Mouse (Mus musculus): ENCODE measurements around the gene Gm12185.
"Not testable (repeated sequence)": the region's sequence is repeated elsewhere in the genome, so short reads cannot be mapped to it uniquely, and the experiment has no call there.

GRCm38 (mm10) chr11:48978240-48978939 lies 13.6 kb downstream of the Gm12185 start, which contains the start of gene Olfr56:
- not testable (repeated sequence) for TF ChIP-seq POLR2A, CTCF (IDR thresholded peaks at IDR 0.05; ENCODE audit: insufficient read depth, low read depth, low read length)

Data from olfactory bulb, adult 2 months (tissue).